Mouse (Mus musculus) hindbrain, embryonic 11.5 days (tissue): ENCODE measurements around the gene Ccr10. TPM values are rescaled to one million over a fixed set of nuclear protein-coding genes. Genes with fewer than 3 reads are reported as not detected.

ENCODE experiments used
- polyA plus RNA-seq: library from polyadenylated mRNA; unstranded; fragments of >200 nt; fragmentation: Nextera tagmentation; extraction: Ambion mirVana; gene quantifications from 2 replicates; pipeline ENCODE4 v1.2.1, GENCODE M21; 2014

The Ccr10 gene
- polyA plus RNA-seq, 1 experiment from 2014 or later = 0.19 TPM

Other genes starting within 250 kb of the Ccr10 start
- gene Stat3, start 235.9 kb downstream of the Ccr10 start, polyA plus RNA-seq = 25.6 and 33.3 TPM in 2 replicates
- 11.9 and 13.2 TPM in 2 replicates for gene Cavin1, start 204.6 kb downstream of the Ccr10 start, polyA plus RNA-seq
- gene Atp6v0a1, start 166.0 kb downstream of the Ccr10 start, polyA plus RNA-seq = 48.5 and 49.3 TPM in 2 replicates
- gene Naglu, start 105.4 kb downstream of the Ccr10 start, polyA plus RNA-seq = 5.8 and 5.9 TPM in 2 replicates
- not detected in 2 replicates for gene Hsd17b1, start 97.0 kb downstream of the Ccr10 start, polyA plus RNA-seq
- 50.9 and 51.6 TPM in 2 replicates for gene Coasy, start 92.9 kb downstream of the Ccr10 start, polyA plus RNA-seq
- 57.1 and 57.3 TPM in 2 replicates for gene Mlx, start 88.2 kb downstream of the Ccr10 start, polyA plus RNA-seq
- gene Psmc3ip, start 80.0 kb downstream of the Ccr10 start, polyA plus RNA-seq = 54.3 and 54.8 TPM in 2 replicates
- 10.7 and 12.0 TPM in 2 replicates for gene Retreg3, start 55.5 kb downstream of the Ccr10 start, polyA plus RNA-seq
- 97.7 and 98.6 TPM in 2 replicates for gene Tubg1, start 55.5 kb downstream of the Ccr10 start, polyA plus RNA-seq
- gene Tubg2, start 19.5 kb downstream of the Ccr10 start, polyA plus RNA-seq = 5.5 and 5.7 TPM in 2 replicates
- gene Cntnap1, start 4.9 kb downstream of the Ccr10 start, polyA plus RNA-seq = 0.29 and 0.39 TPM in 2 replicates
- gene Plekhh3, start 4.1 kb downstream of the Ccr10 start, polyA plus RNA-seq = 7.7 and 8.2 TPM in 2 replicates
- gene Ezh1, start 51.0 kb upstream of the Ccr10 start, polyA plus RNA-seq = 11.1 and 11.5 TPM in 2 replicates
- gene Ramp2, start 70.6 kb upstream of the Ccr10 start, polyA plus RNA-seq = 63.0 and 71.9 TPM in 2 replicates
- gene Vps25, start 78.3 kb upstream of the Ccr10 start, polyA plus RNA-seq = 117 and 119 TPM in 2 replicates
- gene Wnk4, start 85.1 kb upstream of the Ccr10 start, polyA plus RNA-seq = 5.2 and 6.0 TPM in 2 replicates
- 1.3 and 1.7 TPM in 2 replicates for gene Cntd1, start 103.6 kb upstream of the Ccr10 start, polyA plus RNA-seq
- 213 and 217 TPM in 2 replicates for gene Coa3, start 103.7 kb upstream of the Ccr10 start, polyA plus RNA-seq
- gene Becn1, start 126.8 kb upstream of the Ccr10 start, polyA plus RNA-seq = 166 and 178 TPM in 2 replicates
- gene Psme3, start 140.8 kb upstream of the Ccr10 start, polyA plus RNA-seq = 138 and 143 TPM in 2 replicates
- 1.4 and 1.8 TPM in 2 replicates for gene Aoc2, start 149.6 kb upstream of the Ccr10 start, polyA plus RNA-seq
- 0.10 TPM in 1 of 2 replicates, not detected in the other for gene Aoc3, start 155.2 kb upstream of the Ccr10 start, polyA plus RNA-seq
- gene G6pc, start 192.1 kb upstream of the Ccr10 start, polyA plus RNA-seq = not detected in 2 replicates
- 90.9 and 97.5 TPM in 2 replicates for gene Aarsd1, start 242.2 kb upstream of the Ccr10 start, polyA plus RNA-seq
- 9.3 and 10.3 TPM in 2 replicates for gene Gm27029, start 249.4 kb upstream of the Ccr10 start, polyA plus RNA-seq
- 14.2 and 16.9 TPM in 2 replicates for gene Rundc1, start 249.6 kb upstream of the Ccr10 start, polyA plus RNA-seq
- gene Ptges3l, start 249.9 kb upstream of the Ccr10 start, polyA plus RNA-seq = 3.1 and 3.5 TPM in 2 replicates